Mouse (Mus musculus) 3T3-L1 (cell line): ENCODE results near the gene Igf2.

ENCODE experiments used
- DNase-seq: peaks from one replicate; pipeline ENCODE4 v3.0.0-alpha.2; 2015; ENCODE audit warnings: low read depth, low spot score

Igf2 gene

GRCm38 (mm10) chr7:142659181-142659681 lies 7.4 kb downstream of the Igf2 start:
- no peak for DNase-seq

- DNase-seq = no peak
Observed at GRCm38 (mm10) chr7:142658681-142659180, 7.9 kb downstream of the Igf2 start.

GRCm38 (mm10) chr7:142657821-142658614 lies 8.6 kb downstream of the Igf2 start:
- no peak for DNase-seq

- DNase-seq = no peak
Observed at GRCm38 (mm10) chr7:142657341-142657791, 9.2 kb downstream of the Igf2 start.

GRCm38 (mm10) chr7:142656055-142656454 lies 10.6 kb downstream of the Igf2 start:
- no peak for DNase-seq

- DNase-seq = no peak
Observed at GRCm38 (mm10) chr7:142655633-142656032, 11.0 kb downstream of the Igf2 start.

- DNase-seq = no peak
Observed at GRCm38 (mm10) chr7:142653726-142654125, 12.9 kb downstream of the Igf2 start.

GRCm38 (mm10) chr7:142646676-142647075 lies 19.9 kb downstream of the Igf2 start:
- no peak for DNase-seq

- peak; percentile 21 for DNase-seq
Observed at GRCm38 (mm10) chr7:142645045-142645444, 21.6 kb downstream of the Igf2 start.

GRCm38 (mm10) chr7:142636178-142636577 lies 30.4 kb downstream of the Igf2 start:
- DNase-seq = no peak

GRCm38 (mm10) chr7:142630691-142631090 lies 35.9 kb downstream of the Igf2 start:
- DNase-seq = no peak

- DNase-seq = no peak
Observed at GRCm38 (mm10) chr7:142629806-142630205, 36.8 kb downstream of the Igf2 start.

GRCm38 (mm10) chr7:142622180-142622579 lies 44.4 kb downstream of the Igf2 start:
- no peak for DNase-seq

- no peak for DNase-seq
Observed at GRCm38 (mm10) chr7:142613077-142613476, 53.5 kb downstream of the Igf2 start.

GRCm38 (mm10) chr7:142610627-142611406 lies 55.8 kb downstream of the Igf2 start:
- peak; percentile 15 for DNase-seq

GRCm38 (mm10) chr7:142600921-142601320 lies 65.7 kb downstream of the Igf2 start:
- no peak for DNase-seq
